Mouse (Mus musculus): ENCODE measurements around the gene Notum.

- no peak for TF ChIP-seq CTCF (IDR thresholded peaks at IDR 0.05; ENCODE audit: control insufficient read depth, insufficient read depth, insufficient read length)
- TF ChIP-seq MAX (IDR thresholded peaks at IDR 0.05): no peak
- no peak for TF ChIP-seq MYOD1 (IDR thresholded peaks at IDR 0.05; ENCODE audit: control insufficient read depth, insufficient read length, low read depth)
- no peak for TF ChIP-seq USF1 (IDR thresholded peaks at IDR 0.05; ENCODE audit: low read depth)
- TF ChIP-seq CEBPB (IDR thresholded peaks at IDR 0.05; ENCODE audit: low read depth): no peak
- TF ChIP-seq MYOG (IDR thresholded peaks at IDR 0.05; ENCODE audit: control insufficient read depth, extremely low read depth, insufficient read length): no peak
- no peak for TF ChIP-seq FOSL1 (IDR thresholded peaks at IDR 0.05; ENCODE audit: insufficient read depth, low read length, poor library complexity, severe bottlenecking)
Measured at GRCm38 (mm10) chr11:120710672-120711071, 49.7 kb upstream of the Notum start.
